Mouse (Mus musculus): ENCODE results near the gene Wdr90.

DNA sequence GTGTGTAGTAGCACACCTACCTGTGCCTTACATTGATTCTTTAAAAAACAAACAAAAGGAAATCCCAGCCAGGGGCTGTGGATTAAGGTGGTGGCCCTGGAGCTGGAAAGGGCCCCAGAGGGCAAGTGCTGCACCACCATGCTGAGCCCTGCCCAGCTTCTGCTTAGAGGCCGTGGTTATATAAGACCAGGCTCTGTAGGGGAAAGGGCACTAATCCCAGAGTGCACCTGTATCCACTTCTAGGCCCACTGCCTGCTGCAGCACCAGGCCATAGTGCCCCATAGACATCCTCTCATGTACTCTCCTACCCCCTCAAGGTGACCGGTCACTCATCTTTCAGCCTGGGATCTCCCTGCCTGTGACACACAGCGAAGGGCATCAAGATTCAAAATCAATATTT, 4.9 kb upstream of the Wdr90 start:
- no peak for TF ChIP-seq CTCF (IDR thresholded peaks at IDR 0.05; ENCODE audit: low read depth)
- no peak for TF ChIP-seq EP300 (IDR thresholded peaks at IDR 0.05; ENCODE audit: low read depth)

Measured in liver, postnatal 0 days (tissue).